Mouse (Mus musculus) liver, adult 2 months (tissue): ENCODE data around the gene Arfgef2. TPM values are rescaled to one million over a fixed set of nuclear protein-coding genes. Genes with fewer than 3 reads are reported as not detected.

Source experiments
- DNase-seq: peaks from one replicate; pipeline ENCODE4 v3.0.0-alpha.2; 2011; ENCODE audit warnings: low read depth, low spot score; ENCODE audit errors: extremely low read depth
- H3K27ac ChIP-seq: fragments of 200-500 bp; replicated peaks from 2 replicates; pipeline ENCODE4 v1.5.1; 2012; ENCODE audit warnings: low read depth, mild to moderate bottlenecking, control low read depth, inconsistent platforms, low read length; ENCODE audit not compliant: insufficient read depth
- H3K27me3 ChIP-seq: fragments of 200-500 bp; 2 replicates; pipeline ENCODE4 v1.6.1; 2012; ENCODE audit warnings: mild to moderate bottlenecking, moderate library complexity, low read length, inconsistent platforms; ENCODE audit not compliant: control insufficient read depth, insufficient read depth
- H3K36me3 ChIP-seq: fragments of 200-500 bp; 2 replicates; pipeline ENCODE4 v1.6.1; 2012; ENCODE audit warnings: low read length, inconsistent platforms; ENCODE audit not compliant: control insufficient read depth, insufficient read depth
- H3K4me1 ChIP-seq: fragments of 200-500 bp; 2 replicates; pipeline ENCODE4 v1.6.1; 2011; ENCODE audit warnings: low read length; ENCODE audit not compliant: control insufficient read depth, insufficient read depth
- H3K4me3 ChIP-seq: fragments of 200-500 bp; 2 replicates; pipeline ENCODE4 v1.5.1; 2011; ENCODE audit warnings: low read depth, mild to moderate bottlenecking, control low read depth, low read length, moderate library complexity; ENCODE audit not compliant: insufficient read depth
- H3K79me2 ChIP-seq: fragments of 200-500 bp; 2 replicates; pipeline ENCODE4 v1.6.1; 2012; ENCODE audit warnings: inconsistent platforms, mild to moderate bottlenecking, low read length, moderate library complexity; ENCODE audit not compliant: control insufficient read depth, insufficient read depth
- H3K9ac ChIP-seq: fragments of 200-500 bp; 2 replicates; pipeline ENCODE4 v1.6.1; 2012; ENCODE audit warnings: low read depth, mild to moderate bottlenecking, control low read depth, inconsistent platforms, low read length
- CTCF ChIP-seq: fragments of 200-500 bp; IDR thresholded peaks from 2 replicates; pipeline ENCODE4 v1.5.1; 2011; ENCODE audit warnings: low read depth, low read length, control low read depth
- POLR2A ChIP-seq: fragments of 200-500 bp; IDR thresholded peaks from 2 replicates; pipeline ENCODE4 v1.6.1; 2011; ENCODE audit warnings: low read length, control low read depth; ENCODE audit not compliant: insufficient read depth; ENCODE audit errors: extremely low read depth
- WGBS: fragments of 180-500 bp; shearing (Covaris S2); methylation state at CpG from one replicate; pipeline ENCODE4 v1.1.7; 2018; 5-methylcytosine and 5-hydroxymethylcytosine counted together
- polyA plus RNA-seq: library from polyadenylated mRNA; depleted of rRNA; stranded (reverse); fragments of >200 nt; gene quantifications from 2 replicates; pipeline ENCODE4 v1.2.3, GENCODE M21; 2012
- total RNA-seq: library from RNA; depleted of rRNA; stranded (reverse); fragments of >200 nt; gene quantifications from 2 replicates; pipeline ENCODE4 v1.2.3, GENCODE M21; 2014

Arfgef2 gene
- total and polyA plus RNA-seq, 2 experiments = 13.5 to 18.3 TPM

DNA sequence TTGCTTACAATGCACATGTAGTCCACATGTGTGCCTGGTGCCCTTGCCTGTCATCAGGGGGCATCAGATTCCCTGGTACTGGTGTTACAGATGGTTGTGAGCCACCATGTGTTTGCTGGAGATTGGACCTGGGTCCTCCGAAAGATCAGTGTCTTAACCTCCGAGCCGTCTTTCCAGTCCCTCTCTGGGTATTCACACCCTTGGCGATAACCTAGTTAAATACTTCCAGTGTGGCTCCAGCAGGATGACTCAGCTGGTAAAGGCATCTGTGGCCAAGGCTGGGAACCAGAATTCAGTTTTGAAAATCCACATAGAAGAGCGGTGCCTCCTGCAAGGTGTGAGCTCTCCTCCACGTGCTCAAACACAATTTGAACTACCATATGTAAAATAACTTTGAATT is 128.6 kb downstream of the Arfgef2 start:
- 96% methylated on average over 6 of the region's 6 CpGs for whole genome bisulfite sequencing
- Histone ChIP-seq H3K27me3 (no peaks in the 10 kb centered on the region), H3K9ac (no peak overlapping the region), H3K36me3 (peaks cover 50% of the 10 kb centered on the region), H3K27ac (no peak overlapping the region), H3K4me3 (no peak overlapping the region), H3K4me1 (no peaks in the 10 kb centered on the region), H3K79me2 (no peaks in the 10 kb centered on the region)
- no peak for TF ChIP-seq POLR2A
- no peak for TF ChIP-seq CTCF
- no peak for DNase-seq

DNA sequence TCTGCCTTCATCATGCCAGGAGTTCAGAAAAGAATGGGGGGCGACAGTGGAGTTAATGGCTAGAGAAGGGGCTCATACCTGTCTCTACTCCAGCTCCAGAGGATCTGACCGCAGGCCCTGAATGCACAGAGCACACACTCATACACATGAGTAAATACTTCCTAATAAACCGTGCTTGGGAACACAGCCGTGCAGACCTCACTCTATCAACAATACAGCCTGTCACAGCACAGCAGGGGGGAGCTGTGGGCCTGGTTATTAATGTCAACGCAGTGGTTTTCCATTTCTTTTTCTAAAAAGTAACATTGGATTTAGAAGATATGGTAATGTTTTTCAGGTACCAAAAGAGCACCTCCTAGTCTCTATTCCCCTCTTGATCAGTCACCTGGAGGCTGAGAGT is 129.0 kb downstream of the Arfgef2 start:
- no peak for DNase-seq
- Histone ChIP-seq H3K27me3 (no peaks in the 10 kb centered on the region), H3K4me1 (no peaks in the 10 kb centered on the region), H3K9ac (no peak overlapping the region), H3K79me2 (no peaks in the 10 kb centered on the region), H3K4me3 (no peak overlapping the region), H3K36me3 (peaks cover 47% of the 10 kb centered on the region), H3K27ac (no peak overlapping the region)
- WGBS = 90% methylated on average over 5 of the region's 5 CpGs
- TF ChIP-seq POLR2A (no peak), CTCF (no peak)

DNA sequence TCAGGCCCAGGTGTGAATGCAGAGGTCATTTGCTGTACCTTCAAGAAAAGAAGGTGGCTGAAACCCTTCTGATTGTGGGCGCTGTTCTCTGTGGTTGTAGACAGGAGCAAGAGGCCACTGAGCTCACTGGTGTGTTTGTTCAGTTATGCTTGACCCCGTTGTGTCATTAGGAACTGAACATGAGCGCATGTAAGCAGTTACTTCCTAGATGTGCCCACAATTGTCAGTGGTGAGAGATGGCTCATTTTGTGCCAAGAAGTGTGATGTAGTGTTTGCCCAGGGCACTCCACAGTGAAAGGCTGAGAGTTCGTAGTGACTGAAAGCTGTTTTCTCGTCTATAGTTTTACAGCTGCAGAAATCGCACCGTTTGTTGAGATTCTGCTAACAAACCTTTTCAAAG is 130.2 kb downstream of the Arfgef2 start:
- Histone ChIP-seq H3K36me3 (peaks cover 45% of the 10 kb centered on the region), H3K27me3 (no peaks in the 10 kb centered on the region), H3K4me3 (no peak overlapping the region), H3K9ac (no peak overlapping the region), H3K4me1 (no peaks in the 10 kb centered on the region), H3K79me2 (no peaks in the 10 kb centered on the region), H3K27ac (no peak overlapping the region)
- 92% methylated on average over 7 of the region's 7 CpGs for WGBS
- no peak for DNase-seq
- TF ChIP-seq CTCF (no peak), POLR2A (no peak)

DNA sequence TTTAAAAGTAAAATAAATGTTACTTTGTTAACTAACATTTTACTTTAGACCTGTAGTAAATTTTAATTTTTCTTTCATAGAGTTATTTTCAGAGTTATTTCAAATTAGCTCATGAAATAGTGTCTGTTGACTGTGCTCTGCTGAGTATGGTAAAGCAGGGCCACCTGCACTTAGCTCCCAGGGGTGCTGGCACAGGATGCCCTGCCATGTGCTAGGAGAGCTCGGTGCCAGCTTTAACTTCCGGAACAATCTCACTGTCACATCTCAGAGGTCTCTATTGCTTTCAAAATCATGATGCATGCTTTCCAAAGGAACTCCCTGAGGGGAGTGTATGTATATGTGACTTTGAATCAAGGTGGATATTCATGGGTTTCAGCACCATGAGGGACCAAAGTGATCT is 130.8 kb downstream of the Arfgef2 start:
- 77% methylated on average over 2 of the region's 2 CpGs for WGBS
- no peak overlapping the region for H3K27ac ChIP-seq
- peaks cover 46% of the 10 kb centered on the region for H3K36me3 ChIP-seq

DNA sequence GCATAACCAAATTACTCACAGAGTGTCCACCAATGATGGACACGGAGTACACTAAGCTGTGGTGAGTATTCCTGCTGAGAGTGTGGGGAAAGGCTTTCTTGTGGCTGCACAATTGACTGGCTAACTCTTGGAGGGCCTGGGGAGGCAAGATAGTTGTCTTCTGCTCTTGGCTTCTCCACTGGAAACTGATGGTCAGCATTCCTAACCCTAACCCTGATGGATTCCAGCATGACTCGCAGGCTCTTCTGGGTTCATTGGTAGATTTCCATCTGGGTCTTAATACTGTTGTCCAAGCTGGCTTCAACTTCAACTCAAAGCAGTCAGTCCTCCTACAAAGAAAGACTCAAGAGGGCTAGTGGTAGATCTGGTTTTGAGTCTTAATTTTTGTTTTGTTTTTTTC is 137.8 kb downstream of the Arfgef2 start:
- Histone ChIP-seq H3K79me2 (no peaks in the 10 kb centered on the region), H3K36me3 (peaks cover 43% of the 10 kb centered on the region), H3K9ac (no peak overlapping the region), H3K4me1 (no peaks in the 10 kb centered on the region), H3K27ac (no peak overlapping the region), H3K27me3 (no peaks in the 10 kb centered on the region), H3K4me3 (no peak overlapping the region)
- no peak for TF ChIP-seq POLR2A
- 81% methylated on average over 2 of the region's 2 CpGs for WGBS
- DNase-seq = no peak

More for the DNA sequence above, 130.8 kb downstream of the Arfgef2 start:
- TF ChIP-seq CTCF = no peak
- no peak for TF ChIP-seq POLR2A
- no peaks in the 10 kb centered on the region for H3K4me1 ChIP-seq
- no peak for DNase-seq
- H3K27me3 ChIP-seq = no peaks in the 10 kb centered on the region
- no peak overlapping the region for H3K9ac ChIP-seq
- H3K4me3 ChIP-seq = no peak overlapping the region
- H3K79me2 ChIP-seq = no peaks in the 10 kb centered on the region

DNA sequence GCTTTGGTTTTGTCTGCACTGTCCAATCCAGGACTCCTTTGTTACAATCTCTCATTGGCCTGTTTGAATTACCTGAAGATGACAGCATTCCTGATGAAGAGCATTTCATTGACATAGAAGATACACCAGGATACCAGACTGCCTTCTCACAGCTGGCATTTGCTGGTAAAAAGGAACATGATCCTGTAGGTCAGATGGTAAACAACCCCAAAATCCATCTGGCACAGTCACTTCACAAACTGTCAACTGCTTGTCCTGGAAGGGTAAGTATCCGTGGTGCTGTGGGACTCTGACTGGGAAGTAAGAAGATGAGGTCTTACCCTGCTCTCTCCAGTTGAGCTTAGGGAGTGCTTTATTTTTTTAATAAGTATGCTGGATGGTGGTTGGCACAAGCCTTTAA is 139.0 kb downstream of the Arfgef2 start:
- H3K27me3 ChIP-seq = no peaks in the 10 kb centered on the region
- no peak overlapping the region for H3K27ac ChIP-seq
- DNase-seq = no peak
- H3K9ac ChIP-seq = no peak overlapping the region
- H3K79me2 ChIP-seq = no peaks in the 10 kb centered on the region
- 73% methylated on average over 1 of the region's 1 CpGs for WGBS
- TF ChIP-seq CTCF (no peak), POLR2A (no peak)
- peaks cover 49% of the 10 kb centered on the region for H3K36me3 ChIP-seq
- no peak overlapping the region for H3K4me3 ChIP-seq
- no peaks in the 10 kb centered on the region for H3K4me1 ChIP-seq
